Comparison of ENCODE assay signal across 10 mouse cellular contexts in the genomic region with DNA sequence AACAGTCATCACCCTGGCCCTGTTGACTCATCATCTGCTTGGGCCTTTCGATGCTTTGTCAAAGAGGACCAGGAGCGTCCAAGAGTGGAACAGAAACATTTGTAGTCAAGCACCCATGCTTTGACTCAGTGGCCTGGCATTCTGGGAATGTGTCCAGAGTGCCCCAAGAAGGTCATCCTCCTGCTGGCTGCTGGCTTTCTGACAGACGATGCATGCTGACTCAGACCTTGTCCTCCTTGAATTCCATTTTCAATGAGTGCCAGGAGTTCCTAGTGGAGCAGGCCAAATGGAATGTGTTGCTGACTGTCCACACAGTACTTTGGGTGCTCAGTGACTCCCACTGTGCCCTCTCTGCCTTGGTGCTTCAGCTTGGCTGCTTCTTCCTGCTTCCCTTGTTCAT. TPM values are rescaled to one million over a fixed set of nuclear protein-coding genes. Genes with fewer than 3 reads are reported as not detected.
DNase-seq lines count a peak whose midpoint lies in the region.
"Had no signal": no experiment of that assay in that cellular context is flagged by ENCODE, and none has a peak within 500 bp of the region (broad histone marks: within the 10 kb centered on the region; RNA-seq: fewer than 3 reads in every experiment).

No protein-coding gene starts in this region.

- peak; percentile 95 for DNase-seq in heart, adult 11 months
- no peak for DNase-seq in heart, postnatal 25 days (ENCODE audit: low spot score)
- peak; percentile 89 for DNase-seq in adrenal gland, adult 8-10 months
- peak; percentile 31 to 65 for DNase-seq in heart, adult 9 months (ENCODE audit: low spot score in 2 of 2)
- DNase-seq in kidney, postnatal 36 days, result peak; percentile 84 to 87
- DNase-seq in frontal cortex, postnatal 25 days (ENCODE audit: low spot score in 2 of 2), result no peak
- DNase-seq in left cerebral cortex, adult 18-20 months (ENCODE audit: low spot score in 2 of 2), result no peak
- no peak for DNase-seq in yolk sac, embryonic 10.5 days (ENCODE audit: low spot score)

- intact Hi-C loops in heart, postnatal 25 days (cut with DNase I), result no loop called here

RNA-seq across cellular contexts. Expression of gene Sh3bp5l, which starts 4.2 kb away (rescaled TPM):
- total RNA-seq in heart, postnatal 25 days (2021), result 10 to 100 TPM; 33.7 to 35.1 TPM
- total RNA-seq in adrenal gland, adult 8-10 months (2022), result 10 to 100 TPM; 53.5 to 58.2 (median 55.9) TPM
- 10 to 100 TPM; 50.1 to 53.7 TPM for total RNA-seq in left cerebral cortex, adult 18-20 months (2021)

RNA-seq across cellular contexts. Expression of gene Zfp672, which starts 4.6 kb away (rescaled TPM):
- total RNA-seq in heart, postnatal 25 days (2021), result 10 to 100 TPM; 42.9 to 43.5 TPM
- total RNA-seq in adrenal gland, adult 8-10 months (2022), result 10 to 100 TPM; 44.3 to 65.6 (median 54.7) TPM
- 10 to 100 TPM; 39.4 to 45.1 TPM for total RNA-seq in left cerebral cortex, adult 18-20 months (2021)

RNA-seq across cellular contexts. Expression of gene Zfp692, which starts 27.9 kb away (rescaled TPM):
- total RNA-seq in heart, postnatal 25 days (2021), result 1 to 10 TPM; 3.7 to 4.1 TPM
- 10 to 100 TPM in 3 of 4 experiments, 1 to 10 TPM in 1; 9.6 to 26.7 (median 17.0) TPM for total RNA-seq in adrenal gland, adult 8-10 months (2022)
- 10 to 100 TPM; 25.4 to 28.9 TPM for total RNA-seq in left cerebral cortex, adult 18-20 months (2021)

RNA-seq across cellular contexts. Expression of gene Lypd8, which starts 44.1 kb away (rescaled TPM):
- under 1 TPM in 1 of 2 experiments, not detected in 1; 0.31 TPM for total RNA-seq in heart, postnatal 25 days (2021)
- total RNA-seq in adrenal gland, adult 8-10 months (2022), result not detected
- not detected for total RNA-seq in left cerebral cortex, adult 18-20 months (2021)
- total RNA-seq: hematopoietic stem cell, adult 5-6 weeks; megakaryocyte progenitor cell, adult 5-6 weeks had no signal

Comparison
In these comparisons a context has a peak if more than half of its experiments do, and no peak if none do; other contexts are left out.
1. DNase-seq: peak in heart, adult 11 months (single experiment), adrenal gland, adult 8-10 months (single experiment), heart, adult 9 months (2 of 2) and kidney, postnatal 36 days (2 of 2); none in heart, postnatal 25 days (single experiment), frontal cortex, postnatal 25 days (0 of 2), left cerebral cortex, adult 18-20 months (0 of 2) and yolk sac, embryonic 10.5 days (single experiment).